Comparison of ENCODE assay signal across 9 mouse cellular contexts in the genomic region with DNA sequence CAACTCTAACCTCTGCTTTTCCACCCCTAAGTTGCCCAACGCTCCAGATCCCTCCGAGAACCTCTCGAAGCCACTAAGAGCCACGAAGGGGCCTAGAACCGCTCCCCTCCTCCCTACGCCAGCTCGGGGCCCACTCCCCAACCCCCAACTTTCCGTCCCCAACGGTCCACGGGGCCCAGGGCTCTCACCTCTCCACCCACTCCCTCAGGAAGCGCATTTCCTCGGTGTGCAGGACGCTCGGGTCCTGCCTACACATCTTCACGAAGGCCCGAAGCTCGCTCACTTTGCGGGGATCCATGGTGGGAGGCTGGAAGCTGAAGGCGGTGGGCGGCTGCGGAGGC. TPM values are rescaled to one million over a fixed set of nuclear protein-coding genes. Genes with fewer than 3 reads are reported as not detected.
DNase-seq lines count a peak whose midpoint lies in the region; ATAC-seq and TF ChIP-seq lines count a peak whose summit lies in the region.
"Had no signal": no experiment of that assay in that cellular context is flagged by ENCODE, and none has a peak within 500 bp of the region (broad histone marks: within the 10 kb centered on the region; RNA-seq: fewer than 3 reads in every experiment).

No protein-coding gene starts in this region.

- peaks cover 3% of the 10 kb centered on the region; the same call in 1 of the 2 replicates for H3K4me1 ChIP-seq in cortical plate, adult 2 months (ENCODE audit: control insufficient read depth, insufficient read depth, low read length)
- peaks cover 14% of the 10 kb centered on the region for H3K4me1 ChIP-seq in intestine, embryonic 14.5 days (replicated peaks; ENCODE audit: control insufficient read depth, insufficient read depth, low read length)
- H3K4me1 ChIP-seq in neural tube, embryonic 12.5 days, result peaks cover 14% of the 10 kb centered on the region

- peak overlapping the region; percentile 100 for H3K27ac ChIP-seq in layer of hippocampus, adult 2 months
- H3K27ac ChIP-seq in cortical plate, adult 2 months (ENCODE audit: insufficient read depth, low read length), result peak overlapping the region; percentile 51
- H3K27ac ChIP-seq in intestine, embryonic 14.5 days (ENCODE audit: low read depth), result peak overlapping the region; percentile 99
- H3K27ac ChIP-seq in neural tube, embryonic 12.5 days, result peak overlapping the region; percentile 81

- peak overlapping the region; percentile 86 for H3K9ac ChIP-seq in intestine, embryonic 14.5 days (ENCODE audit: low read length)
- H3K9ac ChIP-seq in neural tube, embryonic 12.5 days, result peak overlapping the region; percentile 90

- H3K36me3 ChIP-seq in intestine, embryonic 14.5 days (ENCODE audit: control insufficient read depth, insufficient read depth, low read length), result no peaks in the 10 kb centered on the region
- H3K36me3 ChIP-seq in neural tube, embryonic 12.5 days, result no peaks in the 10 kb centered on the region

- H3K4me2 ChIP-seq in intestine, embryonic 14.5 days (ENCODE audit: low read length), result peak overlapping the region; percentile 86
- peak overlapping the region; percentile 80 for H3K4me2 ChIP-seq in neural tube, embryonic 12.5 days (replicated peaks)

- no peak for ATAC-seq in intestine, embryonic 14.5 days (replicated peaks; ENCODE audit: low FRiP score, low TSS enrichment, low read depth)
- ATAC-seq in neural tube, embryonic 12.5 days (ENCODE audit: low FRiP score, low read depth), result peak; percentile 79; the same call in 1 of the 2 replicates

- H3K4me3 ChIP-seq in layer of hippocampus, adult 2 months, result peak overlapping the region; percentile 66
- H3K4me3 ChIP-seq in cortical plate, adult 2 months (ENCODE audit: insufficient read depth, low read length), result peak overlapping the region; percentile 80
- H3K4me3 ChIP-seq in intestine, embryonic 14.5 days (ENCODE audit: low read depth, low read length), result peak overlapping the region; percentile 98
- peak overlapping the region; percentile 82 for H3K4me3 ChIP-seq in neural tube, embryonic 12.5 days

- H3K27me3 ChIP-seq in intestine, embryonic 14.5 days (replicated peaks; ENCODE audit: control insufficient read depth, insufficient read depth, low read length), result no peaks in the 10 kb centered on the region
- H3K27me3 ChIP-seq in neural tube, embryonic 12.5 days (replicated peaks), result no peaks in the 10 kb centered on the region

- no peaks in the 10 kb centered on the region for H3K9me3 ChIP-seq in intestine, embryonic 14.5 days (ENCODE audit: control insufficient read depth, low read length)
- no peaks in the 10 kb centered on the region for H3K9me3 ChIP-seq in neural tube, embryonic 12.5 days

- TF ChIP-seq CTCF in layer of hippocampus, adult 2 months (conservative IDR thresholded peaks at IDR 0.05), result no peak
- no peak for TF ChIP-seq CTCF in cortical plate, adult 2 months (IDR thresholded peaks at IDR 0.05; ENCODE audit: extremely low read depth, insufficient read depth, low read length)

- 0% methylated on average over 21 of the region's 21 CpGs for WGBS in intestine, embryonic 14.5 days
- WGBS in neural tube, embryonic 12.5 days, result under 1% methylated on average over 21 of the region's 21 CpGs

- DNase-seq in layer of hippocampus, adult 2 months (ENCODE audit: low spot score in 2 of 2), result no peak
- DNase-seq in layer of hippocampus, postnatal 14 days (ENCODE audit: low spot score in 2 of 2), result no peak
- no peak for DNase-seq in intestine, embryonic 14.5 days (ENCODE audit: low spot score)
- no peak for DNase-seq in adrenal gland, adult 8-10 months
- no peak for DNase-seq in urinary bladder, adult 18-20 months (ENCODE audit: low spot score in 2 of 2)
- DNase-seq in right cerebral cortex, postnatal 4 days, result no peak

- TF ChIP-seq POLR2A in cortical plate, adult 2 months (IDR thresholded peaks at IDR 0.05; ENCODE audit: extremely low read depth, insufficient read depth, low read length), result no peak

RNA-seq across cellular contexts. Expression of gene St13, which starts 0.6 kb away (rescaled TPM):
- 100 to 1,000 TPM; 163 to 171 TPM for total RNA-seq in layer of hippocampus, adult 2 months (2021)
- total RNA-seq in layer of hippocampus, postnatal 14 days (2021), result 100 to 1,000 TPM; 155 to 183 TPM
- polyA plus RNA-seq in cortical plate, adult 2 months (2012; rRNA removed), result 72.9 and 78.3 TPM in 2 replicates
- polyA plus RNA-seq in intestine, embryonic 14.5 days (2014; fragmentation: Nextera tagmentation; extraction: Ambion mirVana), result 138 and 154 TPM in 2 replicates
- 190 and 196 TPM in 2 replicates for polyA plus RNA-seq in neural tube, embryonic 12.5 days (2016; fragmentation: Nextera tagmentation; extraction: Ambion mirVana)
- 100 to 1,000 TPM; 163 to 268 (median 222) TPM for total RNA-seq in adrenal gland, adult 8-10 months (2022)

RNA-seq across cellular contexts. Expression of gene Xpnpep3, which starts 0.7 kb away (rescaled TPM):
- 10 to 100 TPM; 17.0 to 17.9 TPM for total RNA-seq in layer of hippocampus, adult 2 months (2021)
- total RNA-seq in layer of hippocampus, postnatal 14 days (2021), result 10 to 100 TPM; 12.3 to 13.8 TPM
- 9.5 and 10.2 TPM in 2 replicates for polyA plus RNA-seq in cortical plate, adult 2 months (2012; rRNA removed)
- polyA plus RNA-seq in intestine, embryonic 14.5 days (2014; fragmentation: Nextera tagmentation; extraction: Ambion mirVana), result 6.7 and 8.2 TPM in 2 replicates
- polyA plus RNA-seq in neural tube, embryonic 12.5 days (2016; fragmentation: Nextera tagmentation; extraction: Ambion mirVana), result 9.7 TPM in 2 replicates
- 10 to 100 TPM; 24.8 to 34.4 (median 28.9) TPM for total RNA-seq in adrenal gland, adult 8-10 months (2022)

RNA-seq across cellular contexts. Expression of gene Dnajb7, which starts 8.8 kb away (rescaled TPM):
- not detected for total RNA-seq in layer of hippocampus, adult 2 months (2021)
- under 1 TPM in 1 of 2 experiments, not detected in 1; 0.38 TPM for total RNA-seq in layer of hippocampus, postnatal 14 days (2021)
- not detected in 2 replicates for polyA plus RNA-seq in cortical plate, adult 2 months (2012; rRNA removed)
- 1.2 and 2.1 TPM in 2 replicates for polyA plus RNA-seq in intestine, embryonic 14.5 days (2014; fragmentation: Nextera tagmentation; extraction: Ambion mirVana)
- 1.9 and 2.0 TPM in 2 replicates for polyA plus RNA-seq in neural tube, embryonic 12.5 days (2016; fragmentation: Nextera tagmentation; extraction: Ambion mirVana)
- under 1 TPM in 1 of 4 experiments, not detected in 3; 0.34 TPM for total RNA-seq in adrenal gland, adult 8-10 months (2022)
- polyA plus RNA-seq: large intestine, adult 2 months had no signal

RNA-seq across cellular contexts. Expression of gene Slc25a17, which starts 38.7 kb away (rescaled TPM):
- 10 to 100 TPM; 41.5 to 47.6 TPM for total RNA-seq in layer of hippocampus, adult 2 months (2021)
- total RNA-seq in layer of hippocampus, postnatal 14 days (2021), result 10 to 100 TPM; 57.6 to 63.6 TPM
- 47.7 and 47.9 TPM in 2 replicates for polyA plus RNA-seq in cortical plate, adult 2 months (2012; rRNA removed)
- polyA plus RNA-seq in intestine, embryonic 14.5 days (2014; fragmentation: Nextera tagmentation; extraction: Ambion mirVana), result 77.9 and 84.7 TPM in 2 replicates
- 112 and 119 TPM in 2 replicates for polyA plus RNA-seq in neural tube, embryonic 12.5 days (2016; fragmentation: Nextera tagmentation; extraction: Ambion mirVana)
- 100 to 1,000 TPM in 2 of 4 experiments, 10 to 100 TPM in 2; 70.7 to 112 (median 90.9) TPM for total RNA-seq in adrenal gland, adult 8-10 months (2022)
